Mouse (Mus musculus): ENCODE measurements around the gene Akap14. TPM values are rescaled to one million over a fixed set of nuclear protein-coding genes. Genes with fewer than 3 reads are reported as not detected.

Gene Akap14
- not detected for polyA plus RNA-seq (2017; shearing (Covaris generic))

DNA sequence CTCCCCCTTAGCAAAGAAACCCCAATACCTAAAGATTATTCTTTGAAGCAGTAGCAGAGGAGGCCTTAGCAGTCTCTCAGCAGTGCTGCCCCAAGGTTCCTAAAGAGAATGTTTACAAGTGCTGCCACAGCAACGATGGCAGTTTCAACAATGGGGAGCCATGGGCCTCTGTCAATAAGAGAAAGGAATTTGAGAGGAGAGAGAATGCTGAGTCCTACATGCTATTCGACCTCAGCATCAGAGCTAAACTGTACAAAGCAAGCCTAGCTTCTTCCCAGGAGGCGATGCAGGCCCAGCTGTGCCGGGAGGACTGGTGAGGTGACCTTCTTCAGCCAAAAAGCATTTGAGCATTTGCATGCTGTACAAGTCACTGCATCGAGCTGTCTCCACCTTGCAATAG, at the start of gene Akap14:
Akap14 (minus strand) TSS at position 101 of the 400 bp plus-strand sequence.

DNA sequence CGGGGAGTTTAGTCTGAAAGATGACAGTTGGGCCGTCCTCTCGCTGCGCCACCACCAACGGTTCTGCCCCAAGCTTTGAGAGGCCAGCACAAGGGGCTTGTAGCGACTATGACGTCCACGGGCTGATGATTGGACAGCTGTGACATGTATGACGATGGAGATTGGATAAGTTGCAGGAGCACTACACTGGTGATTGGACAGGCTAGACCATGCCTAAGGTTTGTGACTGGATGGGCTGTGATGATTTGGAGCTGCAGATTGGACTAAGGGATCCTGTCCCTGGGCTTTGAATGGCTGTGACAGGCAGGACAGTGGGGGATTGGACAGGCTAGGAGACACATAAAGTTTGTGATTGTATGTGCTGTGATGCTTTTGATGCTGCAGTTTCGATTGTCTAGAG, 42.3 kb upstream of the Akap14 start, which contains the start of gene Gm9:
Gm9 (minus strand) TSS at position 101 of the 400 bp plus-strand sequence.

GRCm38 (mm10) chrX:37191105-37191743, 22.6 kb upstream of the Akap14 start, which contains the start of the genes Ndufa1 and Rnf113a1:
Gene Ndufa1, minus strand, starts transcription at chrX:37191163.
Gene Rnf113a1, plus strand, starts transcription at chrX:37191245.

DNA sequence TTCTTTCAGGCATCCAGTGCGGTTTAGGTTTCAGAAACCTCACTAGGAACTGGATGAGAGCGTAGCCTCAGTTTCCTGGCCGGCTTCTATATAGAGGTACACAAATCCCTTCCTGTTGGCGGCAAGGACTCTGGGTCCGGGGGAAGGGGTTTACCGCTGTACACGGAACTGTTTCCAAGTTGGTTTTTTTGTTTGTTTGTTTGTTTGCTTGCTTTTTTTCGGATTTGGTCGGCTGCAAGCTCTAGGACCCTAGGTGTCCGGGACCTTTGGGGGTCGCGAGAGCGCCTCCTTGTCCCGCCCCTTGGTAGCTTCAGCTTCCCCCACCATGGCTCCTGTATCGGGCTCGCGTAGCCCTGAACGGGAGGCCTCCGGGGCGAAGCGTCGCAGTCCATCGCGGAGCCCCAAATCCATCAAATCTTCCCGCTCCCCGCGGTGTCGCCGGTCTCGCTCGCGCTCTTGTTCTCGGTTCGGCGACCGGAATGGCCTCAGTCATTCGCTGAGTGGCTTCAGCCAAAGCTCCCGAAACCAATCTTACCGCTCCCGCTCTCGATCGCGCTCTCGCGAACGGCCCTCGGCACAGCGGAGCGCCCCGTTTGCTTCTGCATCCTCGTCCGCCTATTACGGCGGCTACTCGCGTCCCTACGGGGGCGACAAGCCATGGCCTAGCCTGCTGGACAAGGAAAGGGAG, 41.8 kb downstream of the Akap14 start, which contains the start of gene Nkap:
Nkap (plus strand) TSS at position 125 of the 688 bp plus-strand sequence.

GRCm38 (mm10) chrX:37110193-37110880, 58.3 kb downstream of the Akap14 start, which contains the start of gene Upf3b:
Gene Upf3b, minus strand, starts transcription at chrX:37110322.

Other genes with a start within 250 kb of the Akap14 start
- 116 TPM for gene Sept6, start 177.0 kb downstream of the Akap14 start, polyA plus RNA-seq (2017; shearing (Covaris generic))
- gene Sowahd, start 120.0 kb downstream of the Akap14 start, polyA plus RNA-seq (2017; shearing (Covaris generic)), result not detected
- 409 TPM for gene Rpl39, start 83.4 kb downstream of the Akap14 start, polyA plus RNA-seq (2017; shearing (Covaris generic))
- gene Upf3b, start 58.5 kb downstream of the Akap14 start, polyA plus RNA-seq (2017; shearing (Covaris generic)), result 9.1 TPM
- gene Nkap, start 42.0 kb downstream of the Akap14 start, polyA plus RNA-seq (2017; shearing (Covaris generic)), result 13.2 TPM
- gene Ndufa1, start 22.3 kb upstream of the Akap14 start, polyA plus RNA-seq (2017; shearing (Covaris generic)), result 177 TPM
- gene Rnf113a1, start 22.4 kb upstream of the Akap14 start, polyA plus RNA-seq (2017; shearing (Covaris generic)), result 2.8 TPM
- gene Gm9, start 42.2 kb upstream of the Akap14 start, polyA plus RNA-seq (2017; shearing (Covaris generic)), result not detected
- not detected for gene Rhox1, start 53.4 kb upstream of the Akap14 start, polyA plus RNA-seq (2017; shearing (Covaris generic))
- not detected for gene Rhox2a, start 76.1 kb upstream of the Akap14 start, polyA plus RNA-seq (2017; shearing (Covaris generic))
- gene Rhox3a, start 81.1 kb upstream of the Akap14 start, polyA plus RNA-seq (2017; shearing (Covaris generic)), result not detected
- gene Rhox4a, start 96.5 kb upstream of the Akap14 start, polyA plus RNA-seq (2017; shearing (Covaris generic)), result 1.2 TPM
- not detected for gene Rhox3a2, start 211.2 kb upstream of the Akap14 start, polyA plus RNA-seq (2017; shearing (Covaris generic))
- gene Rhox4a2, start 222.0 kb upstream of the Akap14 start, polyA plus RNA-seq (2017; shearing (Covaris generic)), result not detected
- gene Rhox2b, start 243.2 kb upstream of the Akap14 start, polyA plus RNA-seq (2017; shearing (Covaris generic)), result not detected